Mouse (Mus musculus) hindbrain, embryonic 16.5 days (tissue): ENCODE data around the gene Bglap. TPM values are rescaled to one million over a fixed set of nuclear protein-coding genes. Genes with fewer than 3 reads are reported as not detected.
A peak's percentile ranks its signal among the peaks of the same experiment; 100 is the strongest.
"Not testable (repeated sequence)": the region's sequence is repeated elsewhere in the genome, so short reads cannot be mapped to it uniquely, and the experiment has no call there.

Experiments used
- ATAC-seq: fragments of 200-750 bp; cut with Nextera tagmentation; 2 replicates; pipeline ENCODE4 v1.8.0; 2017; ENCODE audit warnings: moderate TSS enrichment, moderate library complexity
- H3K27ac ChIP-seq: fragments of 300-500 bp; sonication (generic); 2 replicates; pipeline ENCODE4 v1.5.1; 2014; ENCODE audit warnings: low read depth, mild to moderate bottlenecking, control low read depth, low read length, moderate library complexity
- H3K27me3 ChIP-seq: fragments of 300-500 bp; sonication (generic); replicated peaks from 2 replicates; pipeline ENCODE4 v1.6.1; 2014; ENCODE audit warnings: low read length; ENCODE audit not compliant: control insufficient read depth, insufficient read depth
- H3K36me3 ChIP-seq: fragments of 300-500 bp; sonication (generic); 2 replicates; pipeline ENCODE4 v1.6.1; 2014; ENCODE audit warnings: mild to moderate bottlenecking, low read length, moderate library complexity, mixed read lengths; ENCODE audit not compliant: control insufficient read depth, insufficient read depth
- H3K4me1 ChIP-seq: fragments of 300-500 bp; sonication (generic); 2 replicates; pipeline ENCODE4 v1.6.1; 2014; ENCODE audit warnings: low read depth, low read length; ENCODE audit not compliant: control insufficient read depth, insufficient read depth
- H3K4me2 ChIP-seq: fragments of 300-500 bp; sonication (generic); 2 replicates; pipeline ENCODE4 v1.6.1; 2014; ENCODE audit warnings: mild to moderate bottlenecking, low read length, control low read depth, moderate library complexity
- H3K4me3 ChIP-seq: fragments of 300-500 bp; sonication (generic); 2 replicates; pipeline ENCODE4 v1.5.1; 2014; ENCODE audit warnings: mild to moderate bottlenecking, low read length, control low read depth, moderate library complexity
- H3K9ac ChIP-seq: fragments of 300-500 bp; sonication (generic); 2 replicates; pipeline ENCODE4 v1.6.1; 2014; ENCODE audit warnings: low read depth, mild to moderate bottlenecking, control low read depth, low read length, moderate library complexity
- H3K9me3 ChIP-seq: fragments of 300-500 bp; sonication (generic); 2 replicates; pipeline ENCODE4 v1.6.1; 2014; ENCODE audit warnings: mild to moderate bottlenecking, low read length, moderate library complexity; ENCODE audit not compliant: control insufficient read depth
- WGBS: fragments of 180-500 bp; shearing (Covaris S2); extraction: QIAGEN DNeasy Blood & Tissue Kit; methylation state at CpG from one replicate; pipeline ENCODE4 v1.1.7; 2014; 5-methylcytosine and 5-hydroxymethylcytosine counted together
- polyA plus RNA-seq: library from polyadenylated mRNA; unstranded; fragments of >200 nt; fragmentation: Nextera tagmentation; extraction: Ambion mirVana; gene quantifications from 2 replicates; pipeline ENCODE4 v1.2.1, GENCODE M21; 2015

Gene Bglap
- polyA plus RNA-seq, 1 experiment from 2014 or later = not detected

GRCm38 (mm10) chr3:88375750-88376626 is 8.3 kb downstream of the Bglap start:
- peak overlapping the region; percentile 32 for H3K4me2 ChIP-seq
- not testable (repeated sequence) for H3K27ac ChIP-seq, H3K9me3 ChIP-seq, H3K36me3 ChIP-seq, H3K27me3 ChIP-seq, H3K4me1 ChIP-seq, H3K4me3 ChIP-seq, H3K9ac ChIP-seq
- 13% methylated on average over 16 of the region's 19 CpGs for whole genome bisulfite sequencing
- ATAC-seq = peak; percentile 90

- H3K9me3 ChIP-seq, H3K4me1 ChIP-seq, H3K4me2 ChIP-seq, H3K4me3 ChIP-seq, H3K27ac ChIP-seq, H3K27me3 ChIP-seq, H3K9ac ChIP-seq, ATAC-seq, H3K36me3 ChIP-seq: not testable (repeated sequence)
- 95% methylated on average over 9 of the region's 9 CpGs for WGBS
Observed at GRCm38 (mm10) chr3:88372643-88373042, 11.6 kb downstream of the Bglap start, which contains the start of gene Bglap3. TSS of gene Bglap3 (minus strand) at chr3:88372743.

GRCm38 (mm10) chr3:88368511-88368910 is 15.8 kb downstream of the Bglap start:
- not testable (repeated sequence) for ATAC-seq, H3K4me1 ChIP-seq, H3K27ac ChIP-seq, H3K36me3 ChIP-seq, H3K9ac ChIP-seq, H3K27me3 ChIP-seq, H3K4me3 ChIP-seq, H3K4me2 ChIP-seq, H3K9me3 ChIP-seq
- 88% methylated on average over 7 of the region's 7 CpGs for whole genome bisulfite sequencing

DNA sequence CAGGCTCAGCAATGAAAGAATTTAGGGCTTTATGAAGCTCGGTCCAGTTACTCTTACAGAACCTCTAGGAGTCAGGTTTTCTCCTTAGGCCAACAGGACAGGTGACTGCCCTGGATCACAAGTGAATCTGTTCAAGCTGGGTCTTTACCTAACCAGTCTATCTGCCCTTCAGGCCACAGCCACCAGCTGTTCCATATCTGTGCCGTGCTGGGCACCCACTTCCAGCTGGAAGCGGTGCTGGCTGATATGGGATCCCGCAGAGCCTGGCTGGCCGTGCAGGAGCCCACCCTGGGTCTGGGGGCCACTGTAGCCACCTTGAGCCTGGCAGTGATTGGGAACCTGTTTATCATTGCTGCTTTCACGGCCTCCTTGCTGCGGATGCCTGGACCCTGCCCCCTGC is 16.7 kb downstream of the Bglap start:
- H3K4me3 ChIP-seq, H3K9ac ChIP-seq, H3K4me1 ChIP-seq, H3K36me3 ChIP-seq, H3K9me3 ChIP-seq, H3K27me3 ChIP-seq, H3K27ac ChIP-seq, H3K4me2 ChIP-seq: not testable (repeated sequence)
- ATAC-seq = peak; percentile 24; the same call in 1 of the 2 replicates
- 47% methylated on average over 3 of the region's 7 CpGs for WGBS

- peak; percentile 81 for ATAC-seq
- WGBS = 0% methylated on average over 17 of the region's 22 CpGs
- not testable (repeated sequence) for H3K4me1 ChIP-seq, H3K36me3 ChIP-seq, H3K27ac ChIP-seq, H3K9me3 ChIP-seq, H3K27me3 ChIP-seq
- Histone ChIP-seq H3K9ac (peak overlapping the region; percentile 27; the same call in 1 of the 2 replicates), H3K4me2 (peak overlapping the region; percentile 39), H3K4me3 (peak overlapping the region; percentile 25)
Observed at GRCm38 (mm10) chr3:88366830-88367428, 17.3 kb downstream of the Bglap start.

DNA sequence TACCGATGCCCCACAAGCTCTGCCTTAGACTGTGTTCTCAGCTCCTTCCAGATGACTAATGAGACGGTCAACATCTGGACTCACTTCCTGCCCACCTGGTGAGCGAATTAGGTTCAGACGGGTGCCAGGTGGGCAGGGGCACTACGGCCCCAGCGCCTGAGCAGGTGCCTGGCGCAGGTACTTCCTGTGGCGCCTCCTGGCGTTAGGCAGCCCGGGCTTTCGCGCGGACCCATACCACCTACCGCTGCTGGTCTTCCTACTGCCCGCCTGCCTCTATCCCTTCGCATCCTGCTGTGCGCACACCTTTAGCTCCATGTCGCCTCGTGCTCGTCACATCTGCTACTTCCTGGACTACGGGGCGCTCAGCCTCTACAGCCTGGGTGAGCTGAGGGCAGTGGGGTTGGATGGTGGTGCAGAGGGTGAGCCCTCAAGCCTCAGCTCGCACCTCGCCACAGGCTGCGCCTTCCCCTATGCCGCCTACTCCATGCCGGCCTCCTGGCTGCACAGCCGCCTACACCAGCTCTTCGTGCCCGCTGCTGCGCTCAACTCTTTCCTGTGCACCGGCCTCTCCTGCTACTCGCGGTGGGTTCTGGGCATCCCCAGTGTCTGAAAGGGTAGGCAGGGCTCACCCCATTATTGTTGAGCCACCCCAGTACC is 18.4 kb downstream of the Bglap start:
- 41% methylated on average over 34 of the region's 34 CpGs for WGBS
- H3K4me3 ChIP-seq = no peak overlapping the region
- ATAC-seq = no peak
- no peaks in the 10 kb centered on the region for H3K4me1 ChIP-seq
- no peak overlapping the region for H3K9ac ChIP-seq
- H3K9me3 ChIP-seq = peaks cover 6% of the 10 kb centered on the region; the same call in 1 of the 2 replicates
- H3K27ac ChIP-seq = no peak overlapping the region
- H3K36me3 ChIP-seq = peaks cover 13% of the 10 kb centered on the region; the same call in 1 of the 2 replicates
- H3K4me2 ChIP-seq = no peak overlapping the region
- H3K27me3 ChIP-seq = peaks cover 4% of the 10 kb centered on the region; the same call in 1 of the 2 replicates

- Histone ChIP-seq H3K9me3 (no peaks in the 10 kb centered on the region), H3K27ac (peak within 1 kb of the TSS; percentile 35; the same call in 1 of the 2 replicates), H3K9ac (no peak within 1 kb of the TSS), H3K4me3 (no peak within 1 kb of the TSS), H3K4me1 (no peaks in the 10 kb centered on the region), H3K36me3 (peaks cover 23% of the 10 kb centered on the region), H3K4me2 (peak within 1 kb of the TSS; percentile 8; the same call in 1 of the 2 replicates), H3K27me3 (peaks cover 4% of the 10 kb centered on the region; the same call in 1 of the 2 replicates)
- no peak for ATAC-seq
- under 1% methylated on average over 13 of the region's 16 CpGs for WGBS
Observed at GRCm38 (mm10) chr3:88364337-88364736, 19.9 kb downstream of the Bglap start, which contains the start of gene Paqr6. TSS of gene Paqr6 (plus strand) at chr3:88364584.

DNA sequence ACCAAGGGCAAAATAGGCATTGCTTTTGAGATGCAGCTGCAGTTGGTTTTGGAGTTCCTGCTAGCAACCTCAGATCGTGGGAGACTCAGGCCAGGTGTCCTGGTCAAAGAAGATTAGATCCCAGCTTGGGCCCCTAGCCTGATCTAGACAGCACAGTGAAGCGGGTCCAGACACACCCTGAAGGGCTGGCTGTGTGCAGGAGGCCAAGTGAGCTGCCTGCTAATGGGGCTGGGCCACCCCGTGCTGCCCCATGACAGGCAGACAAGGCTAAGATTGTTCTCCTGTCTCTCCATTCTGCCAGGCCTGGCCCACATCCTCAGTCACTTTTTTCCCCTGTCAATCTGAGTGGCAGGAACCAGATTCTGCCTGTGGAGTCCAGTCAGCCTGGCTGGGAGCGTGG is 20.6 kb downstream of the Bglap start:
- peaks cover 4% of the 10 kb centered on the region; the same call in 1 of the 2 replicates for H3K27me3 ChIP-seq
- peaks cover 28% of the 10 kb centered on the region for H3K36me3 ChIP-seq
- no peaks in the 10 kb centered on the region for H3K4me1 ChIP-seq
- H3K4me3 ChIP-seq = no peak overlapping the region
- 42% methylated on average over 4 of the region's 4 CpGs for WGBS
- H3K27ac ChIP-seq = peak overlapping the region; percentile 35; the same call in 1 of the 2 replicates
- ATAC-seq = peak; percentile 45; the same call in 1 of the 2 replicates
- no peak overlapping the region for H3K9ac ChIP-seq
- H3K9me3 ChIP-seq = no peaks in the 10 kb centered on the region
- H3K4me2 ChIP-seq = no peak overlapping the region
